Mouse (Mus musculus) common myeloid progenitor, adult 5-6 weeks (primary cell): ENCODE measurements around the gene Gm5475. TPM values are rescaled to one million over a fixed set of nuclear protein-coding genes. Genes with fewer than 3 reads are reported as not detected.

Experiments used
- ATAC-seq: replicated peaks from 2 replicates; pipeline ENCODE4 v1.8.0; 2016; ENCODE audit warnings: low read depth, mild to moderate bottlenecking, moderate TSS enrichment, inconsistent platforms; ENCODE audit not compliant: poor library complexity, severe bottlenecking
- total RNA-seq: library from RNA; stranded (forward); fragments of 200-1000, 187-1606 nt; gene quantifications from 2 replicates; pipeline ENCODE4 v1.2.3, GENCODE M21; 2017

The Gm5475 gene
- total RNA-seq, 1 experiment from 2014 or later, result not detected

DNA sequence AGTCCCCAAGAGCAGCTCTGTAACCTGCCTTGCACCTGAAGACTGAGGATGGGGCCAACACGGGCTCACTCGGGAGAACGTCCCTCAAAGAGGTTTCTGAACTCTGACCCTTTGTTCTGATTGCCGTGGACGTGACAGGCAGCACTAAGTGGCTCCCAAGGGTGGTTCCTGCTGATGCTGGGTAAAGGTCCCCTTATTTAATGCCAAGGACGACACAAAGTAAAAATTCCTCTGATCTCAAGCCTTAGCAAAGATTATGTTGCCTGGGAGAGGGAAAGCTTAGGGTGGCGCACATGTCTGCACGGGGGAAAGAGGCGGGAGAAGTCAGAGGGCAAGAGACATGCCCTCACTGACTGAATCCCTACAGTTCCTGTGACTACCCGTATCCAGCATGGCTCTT, 14.6 kb downstream of the Gm5475 start:
- ATAC-seq, result no peak

DNA sequence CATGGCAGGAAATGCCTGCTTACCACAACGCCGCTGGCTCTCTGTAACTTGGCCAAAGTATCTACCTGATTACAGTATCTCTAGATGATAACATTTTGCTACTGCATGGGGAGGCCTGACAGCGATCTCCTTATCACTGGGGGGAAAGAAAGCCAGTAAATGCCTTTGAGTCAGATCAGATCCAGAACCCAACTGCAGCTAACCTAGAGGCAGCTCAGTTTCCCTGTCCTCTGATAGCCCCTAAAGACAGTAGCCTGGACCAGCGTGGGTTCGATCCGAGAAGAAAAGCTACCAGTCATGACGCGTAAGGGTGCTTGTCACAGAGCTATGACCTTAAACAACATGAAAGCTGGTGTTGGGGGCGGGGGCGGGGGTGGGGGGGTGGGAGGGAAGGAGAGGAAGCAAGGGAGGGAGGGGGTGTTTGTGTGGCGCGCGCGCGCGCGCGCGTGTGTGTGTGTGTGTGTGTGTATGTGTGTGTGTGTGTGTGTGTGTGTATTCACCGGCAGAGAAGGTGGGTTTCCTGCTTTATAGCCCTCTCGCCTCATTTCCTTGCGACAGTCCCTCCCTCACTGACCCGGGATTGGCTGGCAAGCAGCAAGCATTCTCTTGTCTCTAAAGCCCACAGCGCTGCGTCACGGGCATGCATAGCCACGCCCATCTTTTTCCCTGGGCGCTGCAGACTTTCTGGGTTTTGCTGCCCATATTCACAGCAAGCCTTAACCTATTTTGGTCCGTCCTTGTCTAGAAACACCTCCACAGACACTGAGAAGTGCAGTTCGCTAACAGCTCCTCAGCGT, 21.4 kb downstream of the Gm5475 start:
- peak; percentile 99 for ATAC-seq

- ATAC-seq, result peak; percentile 67
Observed at GRCm38 (mm10) chr15:100446887-100447286, 24.9 kb downstream of the Gm5475 start.

DNA sequence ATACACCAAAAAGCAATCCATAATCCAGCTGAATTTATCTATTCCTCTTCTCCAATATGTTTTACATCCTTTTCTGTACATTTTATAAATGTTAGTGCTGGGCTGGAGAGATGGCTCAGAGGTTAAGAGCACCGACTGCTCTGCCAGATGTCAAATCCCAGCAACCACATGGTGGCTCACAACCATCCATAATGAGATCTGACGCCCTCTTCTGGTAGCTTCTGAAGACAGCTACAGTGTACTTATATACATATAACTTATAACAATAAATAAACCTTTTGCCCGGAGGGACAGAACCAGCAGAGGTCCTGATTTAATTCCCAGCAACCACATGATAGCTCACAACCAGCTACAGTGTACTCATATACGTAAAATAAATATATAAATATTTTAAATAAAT, 26.6 kb downstream of the Gm5475 start:
- no peak for ATAC-seq

DNA sequence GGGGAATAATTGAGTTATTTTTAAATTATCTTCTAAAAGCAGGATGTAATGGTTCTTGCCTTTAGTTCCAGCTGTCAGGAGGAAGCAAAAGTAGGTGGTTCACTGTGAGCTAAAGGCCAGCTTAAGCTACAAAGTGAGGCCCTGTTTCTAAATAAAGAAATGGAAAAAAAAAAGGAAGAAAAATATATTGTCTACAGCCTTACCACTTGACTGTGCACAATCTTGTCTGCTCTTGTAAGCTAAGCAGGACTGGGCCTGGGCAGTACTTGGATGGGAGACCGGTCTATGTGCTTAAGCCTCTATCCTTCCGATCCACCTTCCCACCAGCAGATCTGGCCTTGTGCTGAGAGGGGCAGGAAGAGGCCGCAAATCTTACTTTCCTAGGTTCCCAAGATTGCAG, 27.5 kb downstream of the Gm5475 start:
- no peak for ATAC-seq

DNA sequence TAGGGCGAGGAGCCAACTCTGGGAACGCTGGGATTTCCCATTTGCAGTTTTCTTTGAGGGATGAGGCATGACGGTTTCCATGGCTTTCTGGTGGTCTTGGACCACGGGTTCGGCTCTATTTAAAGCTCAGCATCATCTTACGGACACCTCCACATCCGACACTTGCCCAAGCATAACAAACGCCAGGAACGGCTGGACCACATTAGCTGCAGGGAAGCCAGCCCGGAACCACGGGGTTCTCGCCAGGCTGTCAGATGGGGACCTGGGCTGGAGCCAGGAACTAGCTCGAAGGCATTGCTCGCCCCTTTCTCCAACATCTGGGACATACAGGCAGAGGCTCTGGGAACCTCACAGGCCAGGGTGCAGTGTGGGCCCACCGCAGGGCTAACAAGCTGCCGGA, 29.3 kb downstream of the Gm5475 start:
- no peak for ATAC-seq

GRCm38 (mm10) chr15:100452486-100452885, 30.5 kb downstream of the Gm5475 start:
- no peak for ATAC-seq

DNA sequence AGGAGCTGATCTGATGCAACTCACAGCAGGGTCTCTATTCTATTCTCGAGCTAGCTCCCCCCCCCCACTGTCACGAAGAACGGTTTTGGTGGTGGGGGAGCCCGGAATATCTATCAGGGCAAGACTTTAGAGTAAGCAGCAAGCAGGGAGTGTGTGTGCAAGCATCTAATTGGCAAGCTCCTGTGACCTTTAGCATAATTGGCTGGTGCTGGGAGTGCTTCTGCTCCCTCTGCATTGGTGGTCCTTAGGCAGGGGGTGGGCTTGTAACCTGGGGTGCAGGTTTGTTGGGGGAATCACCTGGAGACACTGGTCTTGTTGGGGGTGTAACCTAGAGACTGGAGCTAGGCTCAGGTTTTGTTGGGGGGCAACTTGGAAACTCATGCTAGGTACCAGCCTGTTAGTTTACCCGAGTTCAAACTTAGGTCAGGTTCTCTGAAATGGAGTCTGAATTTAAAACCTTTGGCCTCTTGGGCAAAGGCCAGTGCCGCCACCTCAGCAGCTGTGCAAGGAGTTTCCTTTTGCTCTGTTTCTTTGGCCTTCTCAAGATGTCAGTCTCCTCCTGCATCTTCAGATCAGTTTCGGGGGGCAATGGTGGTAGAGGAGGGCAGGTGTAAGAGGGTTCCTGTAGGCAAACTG, 34.5 kb downstream of the Gm5475 start:
- no peak for ATAC-seq

DNA sequence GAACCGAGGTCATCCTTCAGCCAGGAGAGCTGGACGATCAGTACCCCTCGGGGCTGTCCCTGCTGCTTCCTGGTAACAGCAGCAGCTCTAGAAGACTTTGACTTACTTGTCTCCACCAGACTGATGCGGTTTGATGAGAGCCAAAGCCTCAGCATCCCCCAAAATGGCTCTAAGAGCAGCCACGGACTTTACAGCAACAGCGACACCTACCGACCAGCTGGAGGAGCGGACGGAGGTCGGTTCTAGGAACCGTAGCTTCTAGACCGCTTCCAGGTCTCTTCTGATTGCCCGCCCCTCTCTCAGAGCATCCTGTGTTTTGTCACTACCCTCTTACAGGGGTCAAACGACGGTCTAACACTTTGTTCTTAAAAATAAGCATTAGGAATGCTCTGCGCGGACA, 35.4 kb downstream of the Gm5475 start:
- ATAC-seq, result peak; percentile 84

DNA sequence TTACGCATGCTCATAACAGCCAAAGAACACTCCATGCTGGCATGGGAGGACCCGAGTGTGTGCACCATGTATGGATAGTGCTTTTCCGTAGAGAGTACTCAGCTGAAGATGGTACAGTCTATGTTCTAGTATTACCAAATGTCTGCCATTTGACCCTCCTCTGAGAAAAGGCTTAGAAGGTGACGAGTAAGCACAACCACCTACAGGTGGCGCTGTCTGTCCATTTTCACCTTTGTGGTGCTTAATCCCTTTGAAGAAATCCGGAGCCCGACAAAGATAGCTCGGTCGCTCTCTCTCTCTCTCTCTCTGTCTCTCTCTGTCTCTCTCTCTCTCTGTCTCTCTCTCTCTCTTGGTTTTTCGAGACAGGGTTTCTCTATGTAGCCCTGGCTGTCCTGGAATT, 36.1 kb downstream of the Gm5475 start:
- peak; percentile 51 for ATAC-seq

DNA sequence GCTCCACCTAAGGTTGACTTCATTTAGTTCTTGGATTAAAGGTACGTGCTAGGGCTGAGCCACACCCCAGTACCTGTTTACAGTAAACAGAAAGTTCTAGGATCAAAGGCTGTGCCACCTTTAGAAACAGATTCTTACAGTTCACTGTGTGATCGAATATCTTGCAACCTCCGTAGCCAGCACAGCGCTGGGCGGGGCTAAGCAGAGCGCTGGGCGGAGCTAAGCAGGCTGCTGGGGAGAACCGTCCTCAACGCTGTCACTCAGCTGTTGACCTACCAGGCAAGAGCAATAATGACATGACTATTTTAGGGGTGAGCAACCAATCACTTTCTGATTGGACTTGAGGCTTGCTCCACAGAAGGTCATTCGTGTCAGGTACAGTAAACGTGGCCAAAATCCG, 39.0 kb downstream of the Gm5475 start:
- ATAC-seq, result peak; percentile 75

DNA sequence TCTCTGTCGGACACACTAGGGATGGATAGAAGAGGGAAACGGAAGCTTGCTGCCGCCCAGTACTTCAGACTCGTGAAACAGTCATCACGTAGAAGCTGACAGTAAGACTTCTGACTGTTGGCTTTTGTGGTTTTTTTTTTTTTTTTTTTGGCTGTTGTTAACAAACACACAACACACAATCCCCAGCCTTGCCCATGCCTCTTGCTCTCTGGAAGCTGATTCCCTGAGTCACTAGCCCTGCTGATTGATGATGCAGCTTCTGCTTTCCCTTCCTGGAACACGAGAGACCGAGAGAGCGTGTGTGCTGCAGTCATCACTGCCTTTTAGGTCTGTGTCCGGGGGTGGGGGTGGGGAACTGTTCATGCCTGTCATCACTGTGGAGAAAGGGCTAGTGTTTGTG, 39.7 kb downstream of the Gm5475 start:
- peak; percentile 30 for ATAC-seq

- ATAC-seq, result no peak
Observed at GRCm38 (mm10) chr15:100462086-100462485, 40.1 kb downstream of the Gm5475 start.

DNA sequence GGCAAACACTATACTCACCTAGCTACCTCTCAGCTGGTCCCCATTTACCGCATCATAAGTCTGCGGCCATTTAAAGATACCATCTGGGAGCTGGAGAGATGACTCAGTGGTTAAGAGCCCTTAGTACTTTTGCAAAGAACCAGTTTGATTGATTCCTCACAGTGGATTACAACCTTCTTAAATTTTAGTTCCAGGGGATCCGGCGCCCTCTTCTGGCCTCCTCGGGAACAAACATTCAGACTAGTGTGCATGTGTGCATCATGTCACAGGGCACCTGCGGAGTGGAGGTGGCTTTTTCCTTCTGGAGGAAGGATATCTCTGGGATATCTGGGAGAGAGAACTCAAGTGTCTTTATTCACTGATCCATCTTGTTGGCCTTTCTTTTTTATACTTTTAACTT, 41.8 kb downstream of the Gm5475 start:
- ATAC-seq, result peak; percentile 40; the same call in 1 of the 2 replicates

DNA sequence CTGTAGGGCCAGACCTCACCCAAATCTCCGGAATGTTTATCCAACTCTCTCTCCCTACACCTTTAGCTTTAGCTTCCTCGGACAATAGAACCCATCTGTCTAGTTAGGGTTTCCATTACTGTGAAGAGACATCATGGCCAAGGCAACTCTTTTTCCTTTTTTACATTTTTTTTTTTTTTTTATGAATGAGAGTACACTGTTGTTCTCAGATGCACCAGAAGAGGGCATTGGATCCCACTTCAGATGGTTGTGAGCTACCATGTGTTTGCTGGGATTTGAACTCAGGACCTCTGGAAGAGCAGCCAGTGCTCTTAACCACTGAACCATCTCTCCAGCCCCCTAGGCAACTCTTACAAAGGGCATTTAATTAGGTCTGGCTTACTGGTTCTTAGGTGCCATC, 43.5 kb downstream of the Gm5475 start:
- ATAC-seq, result no peak

GRCm38 (mm10) chr15:100467738-100468137, 45.8 kb downstream of the Gm5475 start:
- no peak for ATAC-seq

GRCm38 (mm10) chr15:100468295-100469188, 46.6 kb downstream of the Gm5475 start, which contains the start of gene Letmd1:
Letmd1 (plus strand) TSS chr15:100469023.
- ATAC-seq, result peak; percentile 92

DNA sequence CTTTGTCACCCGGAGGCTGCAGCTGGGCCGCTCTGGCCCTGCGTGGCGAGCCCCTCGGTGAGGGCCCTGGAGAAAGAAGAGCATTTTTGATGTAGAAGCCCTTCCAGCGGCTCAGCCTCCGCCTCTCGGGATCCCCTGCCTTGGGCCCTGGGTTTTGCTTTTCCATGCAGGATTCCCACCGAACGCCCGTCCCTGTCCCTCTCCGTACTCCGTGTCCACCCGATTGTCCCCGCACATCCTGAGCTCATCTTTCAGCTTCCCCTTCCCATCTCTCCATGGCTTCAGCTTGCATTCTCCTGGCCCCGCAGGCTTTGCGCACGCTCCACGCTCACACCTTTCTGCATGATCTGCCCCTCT, 47.2 kb downstream of the Gm5475 start:
- peak; percentile 20; the same call in 1 of the 2 replicates for ATAC-seq

- ATAC-seq, result no peak
Observed at GRCm38 (mm10) chr15:100470037-100470436, 48.1 kb downstream of the Gm5475 start.

DNA sequence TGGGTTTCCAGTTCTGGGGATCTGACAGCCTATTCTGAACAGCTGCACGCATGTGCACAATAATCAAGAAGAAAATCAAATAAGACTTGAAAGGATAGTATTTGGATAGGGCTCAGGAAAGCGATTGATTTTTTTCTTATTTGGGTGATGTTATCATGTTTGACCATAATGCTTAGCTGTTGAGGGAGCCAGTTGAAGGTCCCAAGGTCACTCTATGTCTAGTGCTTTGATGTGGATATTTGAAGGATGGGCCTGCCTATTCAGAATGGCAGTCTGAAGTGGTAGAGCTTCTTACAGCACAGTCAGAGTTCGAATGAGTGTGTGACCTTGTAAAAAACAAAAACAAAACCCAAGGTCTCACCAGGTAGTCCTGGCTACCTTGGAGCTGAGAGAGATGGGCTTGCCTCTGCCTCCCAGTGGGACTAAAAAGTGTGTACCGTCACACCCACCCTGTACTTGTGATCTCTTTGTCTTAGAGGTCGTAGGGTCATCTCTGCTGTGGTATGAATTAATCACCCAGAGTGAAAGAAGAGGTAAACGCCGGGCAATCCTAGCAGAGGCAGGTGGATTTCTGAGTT, 52.1 kb downstream of the Gm5475 start:
- ATAC-seq, result no peak
